Mouse (Mus musculus) R1 (cell line): ENCODE measurements around the gene Fbxl4.
"Not testable (repeated sequence)": the region's sequence is repeated elsewhere in the genome, so short reads cannot be mapped to it uniquely, and the experiment has no call there.

ENCODE experiments used
- DNase-seq: peaks from one replicate; pipeline ENCODE4 v3.0.0-alpha.2; 2018; ENCODE audit warnings: low read depth, low spot score

The Fbxl4 gene

DNA sequence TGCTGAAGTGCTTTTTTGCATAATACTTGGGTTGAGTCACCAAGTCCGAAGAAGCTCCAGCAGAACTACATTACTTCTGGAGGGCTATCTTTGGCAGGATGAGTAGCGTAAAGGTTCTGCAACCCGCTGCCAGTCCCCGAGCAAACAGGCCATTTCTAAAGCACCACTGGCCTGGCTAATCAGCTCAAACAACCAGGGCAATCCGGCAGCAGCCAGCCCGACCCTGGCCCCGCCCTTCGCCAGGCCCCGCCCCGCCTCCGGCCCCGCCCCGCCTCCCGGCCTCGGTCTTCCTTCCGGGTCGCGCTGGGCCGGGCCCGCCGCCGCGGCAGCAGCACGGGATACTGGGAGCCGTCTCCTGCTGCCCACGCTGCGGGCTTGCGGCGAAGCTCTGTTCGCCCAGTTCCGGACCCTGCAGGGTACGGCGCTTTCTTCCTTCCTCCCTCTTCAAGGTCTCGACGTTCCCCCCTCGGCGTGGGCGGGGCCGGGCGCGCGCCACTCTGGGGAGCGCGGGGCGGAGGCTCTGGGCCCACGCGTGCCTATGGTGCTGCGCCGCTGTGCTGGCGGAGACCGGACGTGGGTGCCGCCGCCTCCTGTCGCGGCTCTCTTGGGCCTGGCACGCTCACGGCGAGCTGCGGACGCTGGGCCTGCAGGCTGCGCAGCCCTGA is at the start of gene Fbxl4:
Gene Fbxl4, plus strand, starts transcription at position 278 of the 665 bp plus-strand sequence.
- DNase-seq, result peak; percentile 79

- DNase-seq, result no peak
These were observed 42.8 kb upstream of the Fbxl4 start for GRCm38 (mm10) chr4:22314564-22314963.

DNA sequence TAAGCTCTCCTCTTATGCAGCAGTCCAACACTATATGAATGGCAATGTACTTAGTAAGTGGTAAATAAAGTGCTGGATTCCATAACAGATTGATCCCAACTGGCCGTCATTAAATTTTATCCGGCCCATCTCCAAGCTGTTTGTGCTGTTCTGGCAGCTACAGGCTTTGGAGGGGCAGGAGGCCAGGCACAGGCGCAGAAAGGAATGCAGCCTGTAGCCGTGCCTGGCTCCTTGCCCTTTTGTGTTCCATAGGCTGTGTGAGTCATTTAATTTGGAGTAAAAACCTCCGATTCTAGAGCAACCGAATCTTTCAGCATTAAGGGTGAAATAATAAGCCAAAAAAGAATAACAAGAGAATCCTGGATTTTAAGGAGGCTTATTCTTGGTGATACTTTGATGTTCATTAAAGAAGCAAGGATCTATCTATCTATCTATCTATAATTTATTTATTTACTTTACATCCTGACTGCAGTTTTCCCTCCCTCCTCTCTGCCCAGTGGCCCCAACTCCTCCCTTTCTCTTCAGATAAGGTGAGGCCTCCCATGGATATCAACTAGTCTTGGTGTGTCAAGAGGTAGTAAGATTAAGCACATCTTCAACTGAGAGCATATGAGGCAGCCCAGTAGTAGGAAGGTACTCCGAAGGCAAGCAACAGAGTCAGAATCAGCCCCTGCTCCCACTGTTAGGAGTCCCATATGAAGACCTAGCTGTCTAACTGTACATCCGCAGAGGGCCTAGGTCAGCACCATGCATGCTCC is 14.3 kb upstream of the Fbxl4 start:
- no peak for DNase-seq

- not testable (repeated sequence) for DNase-seq
These were observed 8.3 kb upstream of the Fbxl4 start for GRCm38 (mm10) chr4:22349086-22349485.

- DNase-seq, result peak; percentile 75
These were observed 573 bp downstream of the Fbxl4 start for GRCm38 (mm10) chr4:22357931-22358300.

DNA sequence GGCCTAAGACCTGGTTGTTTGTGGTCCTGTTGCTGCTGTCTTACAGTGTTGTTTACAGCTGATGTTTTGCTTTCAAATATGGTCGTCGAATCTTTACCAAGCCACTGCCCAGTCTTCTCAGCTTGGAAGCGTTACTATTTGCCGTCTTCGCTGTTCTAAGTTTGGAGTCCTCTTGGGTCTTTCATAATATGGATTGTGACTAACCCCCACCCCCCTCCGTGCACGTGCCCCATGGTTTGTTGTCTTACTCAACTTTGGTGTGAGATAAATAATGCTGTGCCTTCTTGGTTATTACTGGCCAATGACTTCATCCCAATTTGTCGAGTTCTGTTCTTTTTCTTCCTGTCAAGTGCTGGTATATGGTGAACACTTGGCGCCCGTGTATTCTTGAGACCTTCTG is 1.1 kb downstream of the Fbxl4 start:
- peak; percentile 4 for DNase-seq

DNA sequence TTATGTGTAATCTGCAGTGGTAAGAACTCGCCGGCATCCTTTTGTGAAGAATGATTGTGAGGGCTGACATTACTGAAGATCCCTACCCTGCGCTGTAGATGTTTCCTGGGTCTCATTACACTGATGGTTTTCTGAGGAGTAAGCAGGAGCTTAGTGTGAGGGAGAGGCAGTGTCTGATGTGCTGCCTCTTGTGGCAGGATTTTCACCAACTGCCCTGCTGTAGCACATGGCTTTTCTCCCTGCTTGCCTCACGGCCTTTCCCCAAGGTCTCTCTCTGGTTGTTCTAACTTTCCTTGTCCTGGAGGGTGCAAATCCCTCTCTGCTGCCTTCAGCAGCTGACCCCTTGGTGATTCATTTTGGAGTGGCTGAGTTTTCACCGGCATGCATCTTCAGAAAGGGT is 10.0 kb downstream of the Fbxl4 start:
- peak; percentile 60 for DNase-seq

DNA sequence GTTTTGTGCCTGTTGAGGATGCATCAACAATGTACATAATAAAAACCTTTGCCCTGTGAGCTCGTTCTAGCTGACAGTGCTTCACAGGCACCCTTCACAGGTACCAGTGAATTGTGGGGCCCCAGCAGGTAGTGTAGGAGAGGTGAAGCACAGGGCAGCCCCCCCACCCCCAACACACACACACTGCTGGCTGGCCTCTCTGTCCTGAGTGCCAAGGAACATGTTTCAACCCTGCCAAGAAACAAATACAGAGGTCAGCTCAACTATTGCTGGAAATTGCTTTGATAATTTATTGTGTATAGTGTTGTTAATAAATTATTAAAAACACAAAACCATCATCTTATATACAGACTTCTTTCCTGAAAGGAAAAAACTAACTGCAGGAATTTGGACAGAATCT is 21.2 kb downstream of the Fbxl4 start:
- no peak for DNase-seq

DNA sequence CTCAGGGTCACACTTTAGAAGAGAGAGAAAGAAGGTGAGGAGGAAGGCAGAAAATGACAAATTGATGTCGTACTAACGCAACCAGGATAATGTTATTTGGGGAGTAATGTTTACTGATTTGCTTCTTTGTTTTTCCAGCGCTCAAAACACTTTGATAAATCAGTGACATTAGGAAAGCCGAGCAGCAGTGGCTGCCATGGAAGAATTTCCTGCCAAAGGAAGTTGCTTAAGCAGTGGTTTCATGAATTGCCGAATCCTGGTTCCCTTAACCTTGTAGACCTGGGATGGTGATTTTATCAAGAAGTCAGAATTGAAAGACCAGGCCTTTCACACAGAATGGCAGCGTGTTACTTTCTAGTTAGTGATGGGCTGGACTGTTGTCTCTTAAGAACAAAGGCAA is 23.3 kb downstream of the Fbxl4 start:
- no peak for DNase-seq

DNA sequence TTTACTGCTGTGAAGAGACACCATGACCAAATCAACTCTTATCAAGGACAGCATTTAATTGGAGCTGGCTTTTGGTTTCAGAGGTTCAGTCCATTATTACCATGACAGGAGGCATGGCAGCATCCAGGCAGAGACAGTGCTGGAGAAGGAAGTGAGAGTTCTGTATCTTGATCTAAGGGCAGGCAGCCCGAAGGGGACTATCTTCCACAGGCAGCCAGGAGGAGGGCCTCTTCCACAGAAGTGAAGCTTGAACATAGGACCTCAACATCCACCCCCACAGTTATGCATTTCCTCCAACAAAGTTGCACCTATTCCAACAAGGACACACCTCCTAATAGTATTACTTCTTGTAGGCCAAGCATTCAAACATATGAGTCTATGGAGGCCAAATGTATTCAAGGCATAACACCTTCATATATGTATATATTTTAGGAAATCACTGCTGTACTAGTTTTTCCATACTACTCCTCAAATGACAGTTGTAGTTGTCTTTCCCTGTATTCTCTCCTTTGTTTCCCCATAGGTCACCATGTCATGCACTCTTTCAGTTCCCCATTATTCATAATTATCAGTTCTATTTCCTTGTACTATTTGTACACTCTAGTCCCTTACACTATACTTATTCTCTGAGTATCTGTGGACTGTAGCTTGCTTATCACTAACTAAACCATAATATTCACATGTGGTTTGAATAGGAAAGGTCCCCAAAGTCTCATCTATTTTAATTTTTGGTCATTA is 26.4 kb downstream of the Fbxl4 start:
- DNase-seq, result no peak

DNA sequence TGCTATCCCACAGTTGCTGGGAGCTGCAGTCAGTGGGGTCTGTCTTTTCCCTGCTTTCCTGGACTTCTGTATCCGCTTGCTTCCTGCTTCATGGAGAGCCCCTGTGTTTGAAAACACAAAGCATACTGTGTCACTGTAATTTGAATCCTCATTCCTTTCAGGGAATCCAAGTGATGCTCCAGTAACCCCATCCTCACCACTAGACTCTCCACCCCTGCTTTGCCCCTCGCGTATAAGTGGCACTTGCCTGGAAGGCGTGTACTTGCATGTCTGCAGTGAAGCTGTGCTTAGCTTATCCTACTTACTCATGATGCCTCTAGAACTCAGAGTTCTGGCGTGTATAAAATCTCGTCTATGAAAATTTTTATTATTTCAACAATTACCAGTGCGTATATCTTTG is 32.7 kb downstream of the Fbxl4 start:
- DNase-seq, result no peak

DNA sequence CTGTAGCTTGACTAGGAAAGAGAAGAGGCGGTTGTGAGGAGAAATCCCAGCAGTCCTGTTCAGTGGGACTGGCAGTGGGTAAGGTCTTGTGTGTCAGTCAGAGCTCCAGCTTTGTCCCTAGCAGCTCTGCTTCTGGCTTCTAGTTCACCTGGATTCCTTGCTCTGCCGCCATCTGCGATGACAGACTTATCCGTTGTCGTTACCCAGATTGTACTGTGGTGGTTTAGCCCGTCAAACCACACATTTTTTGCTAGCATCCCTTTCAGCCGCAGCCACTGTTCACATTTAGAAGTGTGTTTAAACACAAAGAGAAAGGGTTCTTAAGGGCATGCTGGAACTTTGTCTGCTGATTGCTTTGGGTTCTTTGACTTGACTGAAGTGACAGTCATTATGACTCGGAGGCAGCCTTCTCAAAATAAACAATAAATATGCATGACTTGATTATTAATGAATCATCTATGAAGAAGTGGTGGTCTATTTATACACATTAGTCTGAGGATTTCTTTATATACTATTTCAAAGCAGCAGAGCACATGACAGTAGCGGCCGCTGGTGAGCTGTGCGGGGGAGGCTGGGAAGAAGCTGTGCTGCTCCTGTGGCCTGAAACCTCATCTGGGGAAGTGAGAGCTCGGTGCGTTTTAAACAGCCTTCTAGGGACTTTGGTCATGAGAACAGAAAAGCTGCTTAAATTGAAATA is 35.6 kb downstream of the Fbxl4 start:
- DNase-seq, result no peak

DNA sequence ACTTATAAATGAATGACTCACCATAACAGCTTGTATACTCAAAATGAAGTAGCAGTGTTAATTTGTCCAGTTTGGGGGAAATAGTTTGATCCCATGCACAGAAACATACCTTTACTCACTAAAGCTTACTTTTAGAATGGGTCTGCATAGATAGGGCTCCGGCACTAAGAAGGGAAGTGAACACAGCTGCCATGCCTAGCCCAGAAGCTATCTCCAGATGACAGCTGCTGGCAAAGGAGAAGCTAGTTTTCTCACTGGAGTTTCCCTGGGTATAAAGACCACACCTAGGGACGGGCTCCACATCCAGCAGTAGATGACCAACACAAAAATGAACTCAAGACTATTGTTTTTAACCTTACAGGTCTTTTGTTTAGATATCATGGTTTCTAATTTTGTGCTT is 38.1 kb downstream of the Fbxl4 start:
- no peak for DNase-seq

DNA sequence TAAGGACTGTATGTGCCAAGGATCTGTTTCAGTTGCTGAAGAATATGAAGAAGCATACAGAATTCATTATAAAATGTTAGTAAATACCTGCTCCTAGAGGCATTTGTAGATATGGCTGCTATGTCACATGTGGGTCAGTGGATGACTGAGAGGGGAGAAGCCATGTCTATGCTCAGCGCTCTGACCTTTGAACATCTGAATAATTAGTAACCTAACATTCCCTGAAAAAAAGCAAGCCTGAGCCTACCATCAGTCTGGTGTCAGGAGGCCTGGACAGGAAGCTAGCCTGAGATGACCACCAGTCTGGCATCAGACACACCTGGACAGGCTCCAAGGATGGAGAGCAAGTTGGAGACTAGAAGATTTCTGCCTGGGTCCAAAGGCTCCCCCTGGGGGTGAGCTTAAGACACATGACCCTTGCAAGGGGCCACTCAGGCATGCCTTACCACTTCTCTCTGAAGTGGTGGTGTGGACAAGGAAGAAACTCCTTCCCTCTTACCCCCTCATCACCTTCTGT is 39.2 kb downstream of the Fbxl4 start:
- no peak for DNase-seq

DNA sequence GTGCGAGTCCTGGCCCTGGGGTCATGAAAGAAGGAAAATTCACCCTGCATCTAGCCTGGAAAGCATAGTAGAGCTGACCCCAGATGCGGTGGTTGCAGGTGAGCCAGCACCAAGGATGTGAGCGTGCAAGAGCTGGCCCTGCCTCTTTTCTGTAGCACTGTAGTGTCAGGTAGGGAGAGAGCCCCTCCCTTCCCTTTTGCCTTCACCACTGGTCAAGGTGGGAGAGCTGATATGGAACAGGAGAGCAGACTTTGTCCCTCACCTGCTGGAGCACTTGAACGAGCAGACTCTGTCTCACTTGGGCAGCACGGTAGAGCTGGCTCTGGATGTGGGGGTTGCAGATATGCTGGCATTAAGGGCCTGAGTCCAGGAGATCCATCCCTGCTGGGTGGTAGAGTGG is 39.7 kb downstream of the Fbxl4 start:
- DNase-seq, result no peak

DNA sequence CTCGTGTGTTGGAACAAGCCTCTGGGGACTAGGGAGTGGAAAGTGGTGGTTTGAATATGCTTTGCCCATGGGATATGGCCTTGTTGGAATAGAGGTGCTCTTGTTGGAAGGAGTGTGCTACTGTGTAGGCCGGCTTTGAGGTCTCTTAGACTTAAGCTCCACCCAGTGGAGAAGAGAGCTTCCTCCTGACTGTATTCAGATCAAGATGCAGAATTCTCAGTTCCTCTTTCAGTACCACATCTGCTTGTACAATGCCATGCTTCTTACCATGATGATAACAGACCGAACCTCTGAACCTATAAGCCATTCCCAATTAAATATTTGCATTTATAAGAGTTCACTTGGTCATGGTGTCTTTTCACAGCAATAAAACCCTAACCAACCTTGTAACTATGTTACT is 44.7 kb downstream of the Fbxl4 start:
- no peak for DNase-seq

- peak; percentile 49 for DNase-seq
These were observed 45.6 kb downstream of the Fbxl4 start for GRCm38 (mm10) chr4:22402930-22403329.

DNA sequence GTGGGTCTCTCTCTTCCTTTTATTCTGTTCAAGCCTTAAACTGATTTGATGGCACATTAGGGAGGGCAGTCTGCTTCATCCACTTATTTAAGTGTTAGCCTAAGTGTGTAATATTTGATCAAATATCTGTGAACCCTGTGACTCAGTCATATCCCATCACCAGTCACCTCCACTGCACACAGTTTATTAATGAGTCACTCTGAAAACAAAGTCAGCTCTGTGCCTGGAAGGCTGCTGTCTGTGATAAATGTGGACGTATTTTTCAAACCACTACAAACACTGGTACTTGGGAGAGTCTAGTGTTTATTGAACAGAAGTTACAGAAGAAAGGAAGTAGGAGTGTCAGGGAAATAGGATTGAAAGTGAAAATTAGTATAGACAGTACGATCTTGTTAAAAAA is 63.3 kb downstream of the Fbxl4 start:
- no peak for DNase-seq

- DNase-seq, result no peak
These were observed 65.1 kb downstream of the Fbxl4 start for GRCm38 (mm10) chr4:22422400-22422799.

DNA sequence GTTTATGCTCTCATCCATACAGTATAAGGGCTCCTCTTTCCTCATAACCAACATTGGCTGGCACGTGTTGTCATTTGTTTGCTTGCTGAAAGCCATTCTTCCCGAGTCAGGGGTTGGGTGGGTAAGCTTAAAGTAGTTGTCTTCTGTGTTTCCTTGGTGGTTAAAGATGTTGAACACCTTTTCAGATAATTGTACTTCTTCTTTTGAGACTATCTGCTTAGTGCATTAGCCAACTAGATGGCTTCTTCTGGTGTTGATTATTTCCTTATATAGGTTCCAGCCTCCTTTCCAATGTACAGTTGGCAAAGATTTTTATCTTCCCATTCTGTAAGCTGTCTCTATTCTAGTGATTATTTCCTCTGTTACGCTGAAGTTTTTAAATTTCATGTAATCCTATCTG is 70.8 kb downstream of the Fbxl4 start:
- DNase-seq, result no peak

- no peak for DNase-seq
These were observed 112.2 kb downstream of the Fbxl4 start for GRCm38 (mm10) chr4:22469575-22469974.
